Mouse (Mus musculus) MEL (cell line): ENCODE measurements at regions not wholly inside any gene's neighbourhood (a gene's known extent, or its start where the extent isn't known, plus 50 kb on each side); places are given as distances from the start of the nearest gene placed in this dataset.

Experiments
- DNase-seq: peaks from one replicate; pipeline ENCODE4 v3.0.0; 2011; ENCODE audit warnings: low read depth, low spot score
- H3K27ac ChIP-seq: 2 replicates; pipeline ENCODE4 v1.5.1; 2012; ENCODE audit warnings: low read depth, mild to moderate bottlenecking, control low read depth, low read length, moderate library complexity; ENCODE audit not compliant: control insufficient read depth
- H3K27me3 ChIP-seq, 2 experiments: fragments of 150-350 bp in 1 of 2; sonication (generic) in 1 of 2; 2 replicates each; pipeline ENCODE4 v1.6.1; 2012; ENCODE audit warnings: low read length in 2 of 2, mild to moderate bottlenecking in 2 of 2, improper control_type of control experiment in 1 of 2, moderate library complexity in 1 of 2; ENCODE audit not compliant: insufficient read depth in 2 of 2, control insufficient read depth in 1 of 2
- H3K36me3 ChIP-seq, 2 experiments: 2 replicates each; pipeline ENCODE4 v1.6.1; 2012 to 2014; ENCODE audit warnings: low read length in 2 of 2, improper control_type of control experiment in 1 of 2, inconsistent platforms in 1 of 2, mild to moderate bottlenecking in 1 of 2; ENCODE audit not compliant: insufficient read depth in 2 of 2, control insufficient read depth in 1 of 2
- H3K4me1 ChIP-seq, 2 experiments: fragments of 150-350 bp in 1 of 2; sonication (generic) in 1 of 2; 2 replicates each; pipeline ENCODE4 v1.6.1; 2012; ENCODE audit warnings: low read length in 2 of 2, improper control_type of control experiment in 1 of 2, mild to moderate bottlenecking in 1 of 2; ENCODE audit not compliant: insufficient read depth in 2 of 2, control insufficient read depth in 1 of 2
- H3K4me3 ChIP-seq, 2 experiments: fragments of 150-350 bp in 1 of 2; sonication (generic) in 1 of 2; 2 replicates each; pipeline ENCODE4 v1.5.1; 2012; ENCODE audit warnings: low read depth in 2 of 2, low read length in 2 of 2, mild to moderate bottlenecking in 2 of 2, moderate library complexity in 2 of 2, control low read depth in 1 of 2, improper control_type of control experiment in 1 of 2; ENCODE audit not compliant: control insufficient read depth in 1 of 2, insufficient read depth in 1 of 2
- H3K79me2 ChIP-seq: 2 replicates; pipeline ENCODE4 v1.6.1; 2012; ENCODE audit warnings: mild to moderate bottlenecking, low read length, moderate library complexity; ENCODE audit not compliant: control insufficient read depth, poor library complexity, insufficient read depth
- H3K9ac ChIP-seq: 2 replicates; pipeline ENCODE4 v1.6.1; 2012; ENCODE audit warnings: low read depth, mild to moderate bottlenecking, control low read depth, low read length, moderate library complexity; ENCODE audit not compliant: control insufficient read depth, poor library complexity, severe bottlenecking
- H3K9me3 ChIP-seq: fragments of 150-350 bp; sonication (generic); replicated peaks from 2 replicates; pipeline ENCODE4 v1.6.1; 2012; ENCODE audit warnings: mild to moderate bottlenecking, low read length, improper control_type of control experiment, moderate library complexity; ENCODE audit not compliant: insufficient read depth
- CHD1 ChIP-seq: IDR thresholded peaks from 2 replicates; pipeline ENCODE4 v1.6.1; 2012; ENCODE audit warnings: low read depth, mild to moderate bottlenecking, inconsistent platforms, low read length, improper control_type of control experiment
- CHD2 ChIP-seq: IDR thresholded peaks from 2 replicates; pipeline ENCODE4 v1.6.1; 2011; ENCODE audit warnings: low read length, improper control_type of control experiment
- EP300 ChIP-seq, 2 experiments: IDR thresholded peaks; 2 replicates each; pipeline ENCODE4 v1.6.1; 2011; ENCODE audit warnings: improper control_type of control experiment in 2 of 2, low read length in 2 of 2, low read depth in 1 of 2, mild to moderate bottlenecking in 1 of 2
- ETS1 ChIP-seq: IDR thresholded peaks from 2 replicates; pipeline ENCODE4 v1.6.1; 2012; ENCODE audit warnings: low read depth, mild to moderate bottlenecking, inconsistent platforms, low read length, improper control_type of control experiment, moderate library complexity
- GATA1 ChIP-seq: IDR thresholded peaks from 2 replicates; pipeline ENCODE4 v1.6.1; 2011; ENCODE audit warnings: low read depth, low read length, improper control_type of control experiment
- HCFC1 ChIP-seq: IDR thresholded peaks from 2 replicates; pipeline ENCODE4 v1.6.1; 2012; ENCODE audit warnings: low read depth, mild to moderate bottlenecking, inconsistent platforms, low read length, improper control_type of control experiment, moderate library complexity
- JUND ChIP-seq: IDR thresholded peaks from 2 replicates; pipeline ENCODE4 v1.6.1; 2011; ENCODE audit warnings: low read depth, mild to moderate bottlenecking, improper control_type of control experiment, low read length
- KAT2A ChIP-seq: conservative IDR thresholded peaks from 2 replicates; pipeline ENCODE4 v1.6.1; 2012; ENCODE audit warnings: low read depth, low read length, improper control_type of control experiment, inconsistent platforms
- MAZ ChIP-seq: IDR thresholded peaks from 2 replicates; pipeline ENCODE4 v1.6.1; 2012; ENCODE audit warnings: low read depth, mild to moderate bottlenecking, inconsistent platforms, low read length, improper control_type of control experiment
- MEF2A ChIP-seq: IDR thresholded peaks from 2 replicates; pipeline ENCODE4 v1.6.1; 2014; ENCODE audit warnings: low read depth, mild to moderate bottlenecking, inconsistent platforms, low read length, improper control_type of control experiment; ENCODE audit not compliant: poor library complexity, insufficient replicate concordance, severe bottlenecking; ENCODE audit errors: extremely low read depth
- MXI1 ChIP-seq: IDR thresholded peaks from 2 replicates; pipeline ENCODE4 v1.6.1; 2011; ENCODE audit warnings: mild to moderate bottlenecking, low read depth, low read length, improper control_type of control experiment
- MYB ChIP-seq: IDR thresholded peaks from 2 replicates; pipeline ENCODE4 v1.6.1; 2011; ENCODE audit warnings: mild to moderate bottlenecking, low read depth, low read length, improper control_type of control experiment
- NELFE ChIP-seq: IDR thresholded peaks from 2 replicates; pipeline ENCODE4 v1.6.1; 2011; ENCODE audit warnings: low read depth, low read length, improper control_type of control experiment
- NRF1 ChIP-seq: IDR thresholded peaks from 2 replicates; pipeline ENCODE4 v1.6.1; 2014; ENCODE audit warnings: low read depth, mild to moderate bottlenecking, inconsistent platforms, low read length, improper control_type of control experiment, moderate library complexity; ENCODE audit not compliant: poor library complexity, insufficient read depth, severe bottlenecking
- POLR2A ChIP-seq, 2 experiments: IDR thresholded peaks; 2 replicates each; pipeline ENCODE4 v1.6.1; 2011 to 2012; ENCODE audit warnings: low read length in 2 of 2, mild to moderate bottlenecking in 2 of 2, control low read depth in 1 of 2, improper control_type of control experiment in 1 of 2, low read depth in 1 of 2, moderate library complexity in 1 of 2; ENCODE audit not compliant: control insufficient read depth in 1 of 2, insufficient read depth in 1 of 2, poor library complexity in 1 of 2
- RCOR1 ChIP-seq: IDR thresholded peaks from 2 replicates; pipeline ENCODE4 v1.6.1; 2012; ENCODE audit warnings: low read depth, mild to moderate bottlenecking, inconsistent platforms, low read length, improper control_type of control experiment
- SIN3A ChIP-seq: IDR thresholded peaks from 2 replicates; pipeline ENCODE4 v1.6.1; 2012; ENCODE audit warnings: low read length, improper control_type of control experiment, inconsistent platforms
- SMC3 ChIP-seq: IDR thresholded peaks from 2 replicates; pipeline ENCODE4 v1.6.1; 2011; ENCODE audit warnings: low read depth, low read length, improper control_type of control experiment
- TCF12 ChIP-seq: IDR thresholded peaks from 2 replicates; pipeline ENCODE4 v1.6.1; 2014; ENCODE audit warnings: low read depth, mild to moderate bottlenecking, inconsistent platforms, low read length, improper control_type of control experiment, moderate library complexity
- USF2 ChIP-seq, 2 experiments: IDR thresholded peaks; 2 replicates each; pipeline ENCODE4 v1.6.1; 2011 to 2012; ENCODE audit warnings: improper control_type of control experiment in 2 of 2, low read length in 2 of 2, borderline replicate concordance in 1 of 2, inconsistent platforms in 1 of 2, low read depth in 1 of 2, mild to moderate bottlenecking in 1 of 2; ENCODE audit not compliant: insufficient read depth in 1 of 2
- ZNF384 ChIP-seq: IDR thresholded peaks from 2 replicates; pipeline ENCODE4 v1.6.1; 2012; ENCODE audit warnings: low read depth, mild to moderate bottlenecking, inconsistent platforms, low read length, improper control_type of control experiment

- DNase-seq, result no peak
- no peak overlapping the region for H3K9ac ChIP-seq
- H3K9me3 ChIP-seq, result no peaks in the 10 kb centered on the region
- H3K36me3 ChIP-seq, result no peaks in the 10 kb centered on the region
- H3K4me3 ChIP-seq, result no peak overlapping the region
- H3K27ac ChIP-seq, result no peak overlapping the region
- H3K27me3 ChIP-seq, result no peaks in the 10 kb centered on the region
- H3K4me1 ChIP-seq, result no peaks in the 10 kb centered on the region
- TF ChIP-seq MYB (no peak), CHD2 (no peak), GATA1 (no peak), JUND (no peak), MEF2A (no peak), SMC3 (no peak), KAT2A (no peak), ZNF384 (no peak), ETS1 (no peak), CHD1 (no peak), USF2 (IDR thresholded peaks at IDR 0.05; ENCODE audit: borderline replicate concordance in 1 of 2, insufficient read depth in 1 of 2, low read depth in 1 of 2, low read length in 2 of 2) (no peak), SIN3A (no peak), POLR2A (IDR thresholded peaks at IDR 0.05; ENCODE audit: control insufficient read depth in 1 of 2, insufficient read depth in 1 of 2, low read depth in 1 of 2, low read length in 2 of 2, poor library complexity in 1 of 2) (no peak), MXI1 (no peak), RCOR1 (no peak), EP300 (IDR thresholded peaks at IDR 0.05; ENCODE audit: low read depth in 1 of 2, low read length in 2 of 2) (no peak), TCF12 (no peak), MAZ (no peak), NELFE (no peak)
- no peaks in the 10 kb centered on the region for H3K79me2 ChIP-seq
Measured at GRCm38 (mm10) chr3:130894168-130894814, 164.1 kb upstream of the Rpl34 start.

- no peak for DNase-seq
- Histone ChIP-seq H3K9ac (no peak overlapping the region), H3K27ac (no peak overlapping the region), H3K36me3 (no peaks in the 10 kb centered on the region), H3K4me1 (no peaks in the 10 kb centered on the region), H3K79me2 (no peaks in the 10 kb centered on the region), H3K4me3 (no peak overlapping the region), H3K9me3 (no peaks in the 10 kb centered on the region), H3K27me3 (no peaks in the 10 kb centered on the region)
- TF ChIP-seq CHD1 (no peak), MYB (no peak), JUND (no peak), HCFC1 (no peak), NRF1 (no peak)
Measured at GRCm38 (mm10) chr3:130891310-130891709, 161.1 kb upstream of the Rpl34 start.
